Mouse (Mus musculus) subcutaneous adipose tissue, adult 2 months (tissue): Measurements from ENCODE around the gene H2afy2. TPM values are rescaled to one million over a fixed set of nuclear protein-coding genes. Genes with fewer than 3 reads are reported as not detected.

Source experiments
- polyA plus RNA-seq: library from polyadenylated mRNA; depleted of rRNA; stranded (reverse); fragments of >200 nt; gene quantifications from 2 replicates; pipeline ENCODE4 v1.2.3, GENCODE M21; 2012; ENCODE audit warnings: low replicate concordance; rRNA removed

Gene H2afy2
- polyA plus RNA-seq, result 1.3 and 14.0 TPM in 2 replicates

DNA sequence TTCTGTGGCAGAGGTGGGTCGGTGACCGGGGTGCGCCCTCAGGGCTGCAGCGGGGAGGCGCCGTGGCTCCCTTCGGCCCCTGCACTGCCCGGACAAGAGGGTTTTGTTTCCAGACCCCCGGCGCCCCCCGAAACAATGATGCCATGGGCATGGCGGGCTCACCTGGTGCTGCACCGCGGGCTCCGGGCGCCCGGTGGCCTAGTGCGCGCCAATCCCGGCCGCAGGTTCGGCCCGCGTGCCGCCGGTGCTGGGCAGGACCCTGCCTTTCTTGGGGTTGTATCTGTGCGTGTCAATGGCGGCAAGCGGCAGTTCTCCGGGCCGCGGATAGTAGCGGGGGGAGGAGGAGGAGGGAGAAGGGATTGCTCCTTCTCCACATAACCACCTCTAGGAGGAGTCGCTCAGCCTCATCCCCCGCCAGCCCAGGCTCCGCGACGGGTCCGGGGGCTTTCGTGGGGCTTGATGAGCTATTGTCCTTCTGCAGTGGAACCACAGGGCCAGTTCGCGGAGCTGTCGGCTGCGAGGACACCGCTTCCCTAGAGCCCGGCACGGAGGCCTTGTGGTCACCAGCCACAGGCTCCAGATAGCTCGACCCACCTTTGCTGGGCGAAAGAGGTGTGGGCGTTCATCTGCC lies at the start of gene H2afy2:
H2afy2 (minus strand) TSS at position 527 of the 631 bp plus-strand sequence.

DNA sequence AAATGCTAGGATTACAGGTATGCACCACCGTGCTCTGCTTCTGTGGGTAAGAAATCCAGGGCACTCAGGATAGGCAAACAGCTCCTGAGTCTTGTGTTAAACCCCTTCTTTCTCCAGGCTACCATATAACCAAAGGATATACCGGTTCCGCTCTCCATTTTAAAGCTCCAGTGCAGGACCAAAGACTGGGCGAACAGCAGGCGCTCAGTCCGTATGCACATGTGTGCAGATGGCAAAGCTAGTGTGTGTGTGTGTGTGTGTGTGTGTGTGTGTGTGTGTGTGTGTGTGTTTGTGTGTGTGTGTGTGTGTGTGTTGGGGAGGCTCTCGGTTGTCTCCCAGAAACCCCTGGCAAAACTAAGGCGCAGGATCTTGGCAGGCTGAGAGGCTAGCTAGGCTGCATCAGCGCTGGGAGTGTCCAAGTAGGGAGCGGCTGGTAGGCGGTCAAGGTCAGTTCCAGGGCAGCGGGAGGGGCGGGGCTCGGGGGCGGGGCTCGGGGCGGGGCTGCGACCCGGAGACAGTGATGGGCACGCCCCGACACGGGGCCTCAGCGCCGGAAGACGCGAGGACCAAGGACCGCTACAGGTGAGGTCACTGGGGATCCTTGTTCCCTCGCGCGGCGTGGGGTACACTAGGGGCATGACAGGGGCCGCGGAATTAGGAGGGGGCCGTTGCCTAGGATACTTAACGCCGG lies 69.0 kb downstream of the H2afy2 start, which contains the start of gene Aifm2:
Aifm2 (plus strand) TSS at position 493 of the 691 bp plus-strand sequence.

DNA sequence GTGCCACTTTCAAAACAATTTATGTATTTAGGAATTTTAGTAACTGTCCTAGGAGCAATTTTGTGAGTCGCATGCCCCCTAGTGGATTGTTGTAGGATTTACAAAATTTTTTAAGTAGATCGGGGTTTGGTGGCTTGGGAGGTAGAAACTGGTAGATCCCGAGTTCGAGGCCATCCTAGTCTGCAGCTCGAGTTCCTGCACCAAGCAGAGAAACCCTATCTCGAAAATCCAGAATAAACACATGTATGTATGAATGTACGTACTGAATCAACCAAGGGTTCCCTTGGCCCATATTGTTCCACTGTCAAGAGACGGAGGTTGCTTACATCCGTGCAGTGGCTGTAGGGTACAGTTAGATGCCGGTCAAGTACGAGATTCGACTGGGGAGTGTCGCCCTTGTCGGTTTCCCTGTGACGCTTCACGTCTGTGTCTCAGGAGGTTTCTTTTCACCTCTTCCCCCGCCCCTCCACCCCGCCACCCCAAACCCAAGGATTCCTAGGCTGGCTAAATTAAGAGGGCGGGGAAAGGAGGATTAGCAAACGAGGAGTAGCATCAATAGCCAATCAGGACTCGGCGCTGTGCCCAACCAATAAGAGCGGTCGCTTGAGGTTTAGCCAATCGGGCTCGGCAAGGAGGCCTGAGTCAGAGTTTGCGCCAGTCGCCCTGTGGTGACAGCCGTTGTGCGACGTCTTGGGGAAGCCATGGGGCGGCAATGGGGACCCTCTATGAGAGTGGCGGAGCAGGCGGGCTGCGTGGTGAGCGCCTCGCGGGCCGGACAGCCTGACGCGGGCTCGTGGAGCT lies 88.9 kb downstream of the H2afy2 start, which contains the start of gene Tysnd1:
Tysnd1 (plus strand) TSS at position 645 of the 801 bp plus-strand sequence.

Other genes with a start within 250 kb of the H2afy2 start
- gene Npffr1, start 188.7 kb downstream of the H2afy2 start, polyA plus RNA-seq, result 0.17 and 0.24 TPM in 2 replicates
- 55.7 and 62.9 TPM in 2 replicates for gene Ppa1, start 135.6 kb downstream of the H2afy2 start, polyA plus RNA-seq
- gene Sar1a, start 103.8 kb downstream of the H2afy2 start, polyA plus RNA-seq, result 137 and 141 TPM in 2 replicates
- 71.4 and 79.5 TPM in 2 replicates for gene Tysnd1, start 88.6 kb downstream of the H2afy2 start, polyA plus RNA-seq
- 87.8 and 270 TPM in 2 replicates for gene Aifm2, start 68.9 kb downstream of the H2afy2 start, polyA plus RNA-seq
- gene Col13a1, start 195.0 kb upstream of the H2afy2 start, polyA plus RNA-seq, result 0.24 and 0.95 TPM in 2 replicates